Mouse (Mus musculus): ENCODE results near the gene Prcd.

Gene Prcd

GRCm38 (mm10) chr11:116649711-116650337 lies 3.5 kb upstream of the Prcd start:
- DNase-seq (ENCODE audit: low read depth) = no peak

GRCm38 (mm10) chr11:116650811-116651210 lies 2.5 kb upstream of the Prcd start:
- DNase-seq (ENCODE audit: low read depth) = no peak

GRCm38 (mm10) chr11:116651339-116651738 lies 2.0 kb upstream of the Prcd start:
- DNase-seq (ENCODE audit: low read depth) = no peak

- no peak for DNase-seq (ENCODE audit: low read depth)
Measured at GRCm38 (mm10) chr11:116652330-116653098, 820 bp upstream of the Prcd start.

- DNase-seq (ENCODE audit: low read depth) = no peak
Measured at GRCm38 (mm10) chr11:116653709-116654221, 431 bp downstream of the Prcd start.

- no peak for DNase-seq (ENCODE audit: low read depth)
Measured at GRCm38 (mm10) chr11:116654255-116654821, 1.0 kb downstream of the Prcd start, which contains the start of gene Cygb. Cygb (minus strand) TSS chr11:116654313.

GRCm38 (mm10) chr11:116656348-116657191 lies 3.2 kb downstream of the Prcd start:
- peak; percentile 41 for DNase-seq (ENCODE audit: low read depth)

- DNase-seq (ENCODE audit: low read depth) = peak; percentile 99
Measured at GRCm38 (mm10) chr11:116657311-116658223, 4.2 kb downstream of the Prcd start.

- DNase-seq (ENCODE audit: low read depth) = no peak
Measured at GRCm38 (mm10) chr11:116658238-116658637, 4.9 kb downstream of the Prcd start.

GRCm38 (mm10) chr11:116659027-116659621 lies 5.8 kb downstream of the Prcd start:
- DNase-seq (ENCODE audit: low read depth) = no peak

GRCm38 (mm10) chr11:116660181-116660580 lies 6.8 kb downstream of the Prcd start:
- no peak for DNase-seq (ENCODE audit: low read depth)

- no peak for DNase-seq (ENCODE audit: low read depth)
Measured at GRCm38 (mm10) chr11:116661291-116661947, 8.1 kb downstream of the Prcd start.

- no peak for DNase-seq (ENCODE audit: low read depth)
Measured at GRCm38 (mm10) chr11:116661948-116662377, 8.6 kb downstream of the Prcd start.

- no peak for DNase-seq (ENCODE audit: low read depth)
Measured at GRCm38 (mm10) chr11:116665289-116665688, 12.0 kb downstream of the Prcd start.

- DNase-seq (ENCODE audit: low read depth) = no peak
Measured at GRCm38 (mm10) chr11:116666566-116666965, 13.2 kb downstream of the Prcd start.

GRCm38 (mm10) chr11:116667012-116667411 lies 13.7 kb downstream of the Prcd start:
- DNase-seq (ENCODE audit: low read depth) = peak; percentile 71

- DNase-seq (ENCODE audit: low read depth) = no peak
Measured at GRCm38 (mm10) chr11:116667930-116668329, 14.6 kb downstream of the Prcd start.

GRCm38 (mm10) chr11:116668381-116668825 lies 15.1 kb downstream of the Prcd start:
- peak; percentile 73 for DNase-seq (ENCODE audit: low read depth)

- DNase-seq (ENCODE audit: low read depth) = no peak
Measured at GRCm38 (mm10) chr11:116668839-116669238, 15.5 kb downstream of the Prcd start.

GRCm38 (mm10) chr11:116669316-116669715 lies 16.0 kb downstream of the Prcd start:
- no peak for DNase-seq (ENCODE audit: low read depth)

Measured in 416B (cell line).